Mouse (Mus musculus) left cerebral cortex, postnatal 4 days (tissue): ENCODE results near the gene Vmn1r29. TPM values are rescaled to one million over a fixed set of nuclear protein-coding genes. Genes with fewer than 3 reads are reported as not detected.
"Not testable (repeated sequence)": the region's sequence is repeated elsewhere in the genome, so short reads cannot be mapped to it uniquely, and the experiment has no call there.

Source experiments
- DNase-seq: peaks from one replicate; pipeline ENCODE4 v3.0.0-alpha.2; 2022
- intact Hi-C: fragments of 180-260 bp; cut with DNase I; formaldehyde crosslinking; loops from one replicate; pipeline ENCODE4 v1.15.1; 2025
- total RNA-seq, 2 experiments: library from RNA; stranded (reverse); gene quantifications; 2 replicates each; pipeline ENCODE4 v1.2.3; 2021

Vmn1r29 gene
- total RNA-seq, result not detected

- intact Hi-C loops, result no loop called here
- no peak for DNase-seq
These were observed at the start of gene Vmn1r29 for GRCm38 (mm10) chr6:58301249-58301648. Gene Vmn1r29, plus strand, starts transcription at chr6:58301549.

- DNase-seq, result no peak
- intact Hi-C loops, result no loop called here
These were observed 39.6 kb upstream of the Vmn1r29 start, which contains the start of gene Vmn1r28 for GRCm38 (mm10) chr6:58261737-58262136. Gene Vmn1r28, plus strand, starts transcription at chr6:58262037.

DNA sequence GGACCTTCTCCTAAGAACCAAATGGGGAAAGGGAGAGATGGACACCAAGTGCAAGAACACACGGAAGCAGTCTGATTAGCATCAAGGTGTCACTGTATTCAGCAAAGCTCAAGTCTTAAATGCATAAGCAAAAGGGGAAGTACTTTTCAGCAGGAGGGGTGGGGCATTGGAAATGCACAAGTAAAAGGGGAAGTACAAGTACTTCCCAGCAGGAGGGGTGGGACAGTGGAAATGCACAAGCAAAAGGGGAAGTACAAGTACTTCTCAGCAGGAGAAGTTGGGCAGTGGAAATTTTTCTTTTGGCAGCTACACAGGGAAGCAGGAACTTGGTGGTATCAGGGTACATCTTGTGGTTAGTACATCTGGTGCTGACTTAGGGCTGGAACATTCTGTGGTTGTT lies 21.7 kb upstream of the Vmn1r29 start:
- DNase-seq, intact Hi-C loops: not testable (repeated sequence)

GRCm38 (mm10) chr6:58292201-58292600 lies 9.1 kb upstream of the Vmn1r29 start:
- no peak for DNase-seq
- intact Hi-C loops, result no loop called here

- intact Hi-C loops, DNase-seq: not testable (repeated sequence)
These were observed 2.8 kb upstream of the Vmn1r29 start for GRCm38 (mm10) chr6:58298511-58298910.

DNA sequence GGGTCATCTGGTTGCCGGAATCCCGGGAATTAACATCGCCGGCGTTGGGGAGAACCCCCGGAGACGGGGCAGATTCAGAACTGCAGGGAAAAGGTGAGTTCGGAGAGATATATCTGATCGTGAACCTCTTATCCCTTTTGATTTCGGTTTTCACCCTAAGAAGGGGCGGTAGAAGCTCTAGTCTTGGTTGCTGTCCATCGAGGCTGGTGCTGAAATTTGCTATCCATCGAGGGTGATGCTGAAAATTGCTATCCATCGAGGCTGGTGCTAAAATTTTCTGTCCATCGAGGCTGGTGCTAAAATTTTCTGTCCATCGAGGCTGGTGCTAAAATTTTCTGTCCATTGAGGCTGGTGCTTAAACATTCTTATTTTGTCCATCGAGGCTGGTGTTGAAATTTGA lies 29.3 kb downstream of the Vmn1r29 start:
- DNase-seq, intact Hi-C loops: not testable (repeated sequence)

Other genes with a start within 250 kb of the Vmn1r29 start
- not detected for gene Vmn1r27, start 82.7 kb upstream of the Vmn1r29 start, total RNA-seq
- not detected for gene Vmn1r28, start 39.5 kb upstream of the Vmn1r29 start, total RNA-seq
- gene Vmn1r30, start 141.8 kb downstream of the Vmn1r29 start, total RNA-seq, result not detected
- not detected for gene Vmn1r31, start 173.8 kb downstream of the Vmn1r29 start, total RNA-seq